Mouse (Mus musculus) brown adipose tissue, adult 24 weeks (tissue): ENCODE measurements around the gene Bpifb3. TPM values are rescaled to one million over a fixed set of nuclear protein-coding genes. Genes with fewer than 3 reads are reported as not detected.

Experiments
- H3K27ac ChIP-seq: fragments of 200-500 bp; replicated peaks from 2 replicates; pipeline ENCODE4 v1.5.1; 2012; ENCODE audit warnings: low read depth, mild to moderate bottlenecking, low read length
- H3K4me1 ChIP-seq: fragments of 200-500 bp; 2 replicates; pipeline ENCODE4 v1.6.1; 2012; ENCODE audit warnings: low read length, mixed read lengths; ENCODE audit not compliant: control insufficient read depth, insufficient read depth, insufficient read length
- H3K4me3 ChIP-seq: fragments of 200-500 bp; 2 replicates; pipeline ENCODE4 v1.5.1; 2012; ENCODE audit warnings: low read depth, mild to moderate bottlenecking, low read length, moderate library complexity; ENCODE audit not compliant: insufficient read depth
- polyA plus RNA-seq: library from polyadenylated mRNA; stranded (reverse); fragments of >200 nt; gene quantifications from 2 replicates; pipeline ENCODE4 v1.2.4, GENCODE M21; 2012; ENCODE audit not compliant: missing spikeins, insufficient read depth, insufficient read length

Bpifb3 gene
- polyA plus RNA-seq, 1 experiment = not detected

GRCm38 (mm10) chr2:153952897-153953296, 34.9 kb downstream of the Bpifb3 start:
- Histone ChIP-seq H3K4me1 (0 out of 2 replicates have a peak, but pooled peaks cover 2% of the 10 kb centered on the region), H3K4me3 (no peak overlapping the region), H3K27ac (no peak overlapping the region)

GRCm38 (mm10) chr2:153953836-153954235, 35.8 kb downstream of the Bpifb3 start:
- H3K4me1 ChIP-seq = 0 out of 2 replicates have a peak, but pooled peaks cover 2% of the 10 kb centered on the region
- H3K27ac ChIP-seq = no peak overlapping the region
- H3K4me3 ChIP-seq = no peak overlapping the region

- Histone ChIP-seq H3K4me1 (no peaks in the 10 kb centered on the region), H3K4me3 (no peak overlapping the region), H3K27ac (no peak overlapping the region)
Measured at GRCm38 (mm10) chr2:153962821-153963331, 44.8 kb downstream of the Bpifb3 start.

- Histone ChIP-seq H3K27ac (no peak overlapping the region), H3K4me1 (no peaks in the 10 kb centered on the region), H3K4me3 (no peak overlapping the region)
Measured at GRCm38 (mm10) chr2:153963334-153963733, 45.3 kb downstream of the Bpifb3 start.

- Histone ChIP-seq H3K27ac (no peak overlapping the region), H3K4me3 (no peak overlapping the region), H3K4me1 (no peaks in the 10 kb centered on the region)
Measured at GRCm38 (mm10) chr2:153970221-153970620, 52.2 kb downstream of the Bpifb3 start.

- H3K4me3 ChIP-seq = no peak within 1 kb of the TSS
- H3K27ac ChIP-seq = no peak within 1 kb of the TSS
- H3K4me1 ChIP-seq = no peaks in the 10 kb centered on the region
Measured at GRCm38 (mm10) chr2:153974582-153974981, 56.6 kb downstream of the Bpifb3 start, which contains the start of gene Bpifa6. Gene Bpifa6, plus strand, starts transcription at chr2:153974945.

Other genes starting within 250 kb of the Bpifb3 start
- gene Dnmt3c, start 221.6 kb upstream of the Bpifb3 start, polyA plus RNA-seq = not detected in 2 replicates
- gene Mapre1, start 177.0 kb upstream of the Bpifb3 start, polyA plus RNA-seq = 38.9 and 42.6 TPM in 2 replicates
- gene Efcab8, start 138.3 kb upstream of the Bpifb3 start, polyA plus RNA-seq = 0.63 and 1.5 TPM in 2 replicates
- not detected in 2 replicates for gene Sun5, start 47.1 kb upstream of the Bpifb3 start, polyA plus RNA-seq
- not detected in 2 replicates for gene Bpifb2, start 43.2 kb upstream of the Bpifb3 start, polyA plus RNA-seq
- not detected in 2 replicates for gene Bpifb6, start 17.8 kb upstream of the Bpifb3 start, polyA plus RNA-seq
- not detected in 2 replicates for gene Bpifb4, start 20.0 kb downstream of the Bpifb3 start, polyA plus RNA-seq
- not detected in 2 replicates for gene Bpifa6, start 56.7 kb downstream of the Bpifb3 start, polyA plus RNA-seq
- gene Bpifa2, start 90.0 kb downstream of the Bpifb3 start, polyA plus RNA-seq = not detected in 2 replicates
- not detected in 2 replicates for gene Bpifa3, start 212.1 kb downstream of the Bpifb3 start, polyA plus RNA-seq
- not detected in 2 replicates for gene Bpifa1, start 224.7 kb downstream of the Bpifb3 start, polyA plus RNA-seq
- not detected in 2 replicates for gene Bpifa5, start 244.4 kb downstream of the Bpifb3 start, polyA plus RNA-seq